Mouse (Mus musculus): Measurements from ENCODE around the gene Acot12. TPM values are rescaled to one million over a fixed set of nuclear protein-coding genes. Genes with fewer than 3 reads are reported as not detected.

Gene Acot12
- polyA plus RNA-seq, 1 experiment from 2014 or later: not detected

- H3K36me3 ChIP-seq: no peaks in the 10 kb centered on the region
- H3K9ac ChIP-seq (replicated peaks): no peak overlapping the region
- 88% methylated on average over 1 of the region's 1 CpGs for WGBS
- 0 out of 2 replicates have a peak, but pooled peaks cover 3% of the 10 kb centered on the region for H3K27me3 ChIP-seq
- ATAC-seq (replicated peaks): no peak
- H3K27ac ChIP-seq (replicated peaks): no peak overlapping the region
- H3K4me3 ChIP-seq: no peak overlapping the region
- no peak overlapping the region for H3K4me2 ChIP-seq (replicated peaks)
- peaks cover 9% of the 10 kb centered on the region for H3K4me1 ChIP-seq
- H3K9me3 ChIP-seq: no peaks in the 10 kb centered on the region
Observed at GRCm38 (mm10) chr13:91737191-91737590, 4.1 kb upstream of the Acot12 start.

- 0 out of 2 replicates have a peak, but pooled peaks cover 3% of the 10 kb centered on the region for H3K27me3 ChIP-seq
- H3K27ac ChIP-seq (replicated peaks): no peak overlapping the region
- ATAC-seq (replicated peaks): peak; percentile 30; the same call in 1 of the 2 replicates
- H3K9ac ChIP-seq (replicated peaks): peak overlapping the region; percentile 50; the same call in 1 of the 2 replicates
- WGBS: 69% methylated on average over 6 of the region's 6 CpGs
- H3K9me3 ChIP-seq: no peaks in the 10 kb centered on the region
- H3K4me2 ChIP-seq (replicated peaks): peak overlapping the region; percentile 63
- H3K4me1 ChIP-seq: peaks cover 9% of the 10 kb centered on the region
- H3K36me3 ChIP-seq: no peaks in the 10 kb centered on the region
- peak overlapping the region; percentile 40 for H3K4me3 ChIP-seq
Observed at GRCm38 (mm10) chr13:91740851-91741250, 461 bp upstream of the Acot12 start.

- no peak overlapping the region for H3K9ac ChIP-seq (replicated peaks)
- H3K4me3 ChIP-seq: no peak overlapping the region
- H3K9me3 ChIP-seq: no peaks in the 10 kb centered on the region
- peaks cover 9% of the 10 kb centered on the region for H3K4me1 ChIP-seq
- 0 out of 2 replicates have a peak, but pooled peaks cover 3% of the 10 kb centered on the region for H3K27me3 ChIP-seq
- H3K36me3 ChIP-seq: no peaks in the 10 kb centered on the region
- 57% methylated on average over 3 of the region's 3 CpGs for WGBS
- peak; percentile 71; the same call in 1 of the 2 replicates for ATAC-seq (replicated peaks)
- H3K4me2 ChIP-seq (replicated peaks): no peak overlapping the region
- H3K27ac ChIP-seq (replicated peaks): no peak overlapping the region
Observed at GRCm38 (mm10) chr13:91743180-91743579, 1.9 kb downstream of the Acot12 start.

GRCm38 (mm10) chr13:91746470-91746869 lies 5.2 kb downstream of the Acot12 start:
- 91% methylated on average over 5 of the region's 5 CpGs for WGBS
- no peak overlapping the region for H3K9ac ChIP-seq (replicated peaks)
- H3K4me3 ChIP-seq: no peak overlapping the region
- no peak overlapping the region for H3K27ac ChIP-seq (replicated peaks)
- no peaks in the 10 kb centered on the region for H3K9me3 ChIP-seq
- no peak overlapping the region for H3K4me2 ChIP-seq (replicated peaks)
- H3K36me3 ChIP-seq: no peaks in the 10 kb centered on the region
- H3K27me3 ChIP-seq: no peaks in the 10 kb centered on the region
- H3K4me1 ChIP-seq: peaks cover 5% of the 10 kb centered on the region
- ATAC-seq (replicated peaks): no peak

GRCm38 (mm10) chr13:91748401-91748800 lies 7.1 kb downstream of the Acot12 start:
- Histone ChIP-seq H3K27ac (replicated peaks) (no peak overlapping the region), H3K4me3 (no peak overlapping the region), H3K9me3 (no peaks in the 10 kb centered on the region), H3K4me1 (no peaks in the 10 kb centered on the region), H3K4me2 (replicated peaks) (no peak overlapping the region), H3K27me3 (no peaks in the 10 kb centered on the region), H3K9ac (replicated peaks) (no peak overlapping the region), H3K36me3 (no peaks in the 10 kb centered on the region)
- 89% methylated on average over 2 of the region's 2 CpGs for WGBS
- ATAC-seq (replicated peaks): no peak

GRCm38 (mm10) chr13:91749981-91750380 lies 8.7 kb downstream of the Acot12 start:
- ATAC-seq (replicated peaks): no peak
- WGBS: 82% methylated on average over 4 of the region's 4 CpGs
- H3K4me2 ChIP-seq (replicated peaks): no peak overlapping the region
- H3K27me3 ChIP-seq: no peaks in the 10 kb centered on the region
- no peaks in the 10 kb centered on the region for H3K9me3 ChIP-seq
- H3K36me3 ChIP-seq: no peaks in the 10 kb centered on the region
- H3K9ac ChIP-seq (replicated peaks): no peak overlapping the region
- no peak overlapping the region for H3K27ac ChIP-seq (replicated peaks)
- no peak overlapping the region for H3K4me3 ChIP-seq
- no peaks in the 10 kb centered on the region for H3K4me1 ChIP-seq

- no peak for ATAC-seq (replicated peaks)
- Histone ChIP-seq H3K4me3 (no peak overlapping the region), H3K4me1 (no peaks in the 10 kb centered on the region), H3K4me2 (replicated peaks) (no peak overlapping the region), H3K9me3 (no peaks in the 10 kb centered on the region), H3K27ac (replicated peaks) (no peak overlapping the region), H3K9ac (replicated peaks) (no peak overlapping the region), H3K27me3 (no peaks in the 10 kb centered on the region), H3K36me3 (no peaks in the 10 kb centered on the region)
- WGBS: 64% methylated on average over 4 of the region's 4 CpGs
Observed at GRCm38 (mm10) chr13:91753724-91754123, 12.4 kb downstream of the Acot12 start.

- H3K4me3 ChIP-seq: no peak overlapping the region
- H3K27ac ChIP-seq (replicated peaks): no peak overlapping the region
- H3K36me3 ChIP-seq: no peaks in the 10 kb centered on the region
- H3K9ac ChIP-seq (replicated peaks): no peak overlapping the region
- no peaks in the 10 kb centered on the region for H3K27me3 ChIP-seq
- no peaks in the 10 kb centered on the region for H3K9me3 ChIP-seq
- no peaks in the 10 kb centered on the region for H3K4me1 ChIP-seq
- H3K4me2 ChIP-seq (replicated peaks): no peak overlapping the region
- ATAC-seq (replicated peaks): no peak
Observed at GRCm38 (mm10) chr13:91754762-91755161, 13.4 kb downstream of the Acot12 start.

- 65% methylated on average over 4 of the region's 4 CpGs for WGBS
- no peaks in the 10 kb centered on the region for H3K36me3 ChIP-seq
- no peak overlapping the region for H3K27ac ChIP-seq (replicated peaks)
- H3K27me3 ChIP-seq: no peaks in the 10 kb centered on the region
- no peak overlapping the region for H3K4me2 ChIP-seq (replicated peaks)
- no peak for ATAC-seq (replicated peaks)
- no peaks in the 10 kb centered on the region for H3K9me3 ChIP-seq
- H3K4me1 ChIP-seq: no peaks in the 10 kb centered on the region
- H3K9ac ChIP-seq (replicated peaks): no peak overlapping the region
- H3K4me3 ChIP-seq: no peak overlapping the region
Observed at GRCm38 (mm10) chr13:91756230-91756629, 14.9 kb downstream of the Acot12 start.

GRCm38 (mm10) chr13:91758316-91759048 lies 17.2 kb downstream of the Acot12 start:
- Histone ChIP-seq H3K9me3 (no peaks in the 10 kb centered on the region), H3K4me3 (no peak overlapping the region), H3K4me2 (replicated peaks) (no peak overlapping the region), H3K27me3 (no peaks in the 10 kb centered on the region), H3K4me1 (no peaks in the 10 kb centered on the region), H3K27ac (replicated peaks) (no peak overlapping the region), H3K36me3 (no peaks in the 10 kb centered on the region), H3K9ac (replicated peaks) (no peak overlapping the region)
- no peak for ATAC-seq (replicated peaks)
- 82% methylated on average over 7 of the region's 7 CpGs for WGBS

GRCm38 (mm10) chr13:91759791-91760190 lies 18.5 kb downstream of the Acot12 start:
- H3K4me2 ChIP-seq (replicated peaks): no peak overlapping the region
- no peaks in the 10 kb centered on the region for H3K4me1 ChIP-seq
- H3K9ac ChIP-seq (replicated peaks): no peak overlapping the region
- ATAC-seq (replicated peaks): no peak
- H3K4me3 ChIP-seq: no peak overlapping the region
- 78% methylated on average over 8 of the region's 8 CpGs for WGBS
- H3K27me3 ChIP-seq: no peaks in the 10 kb centered on the region
- H3K36me3 ChIP-seq: no peaks in the 10 kb centered on the region
- no peaks in the 10 kb centered on the region for H3K9me3 ChIP-seq
- H3K27ac ChIP-seq (replicated peaks): no peak overlapping the region

- Histone ChIP-seq H3K4me3 (no peak overlapping the region), H3K4me1 (no peaks in the 10 kb centered on the region)
- WGBS: 91% methylated on average over 8 of the region's 8 CpGs
Observed at GRCm38 (mm10) chr13:91760302-91761050, 19.2 kb downstream of the Acot12 start.

More at GRCm38 (mm10) chr13:91760302-91761050, 19.2 kb downstream of the Acot12 start:
- H3K27ac ChIP-seq (replicated peaks): no peak overlapping the region
- no peaks in the 10 kb centered on the region for H3K9me3 ChIP-seq
- H3K36me3 ChIP-seq: no peaks in the 10 kb centered on the region
- ATAC-seq (replicated peaks): no peak
- H3K27me3 ChIP-seq: no peaks in the 10 kb centered on the region
- H3K4me2 ChIP-seq (replicated peaks): no peak overlapping the region
- no peak overlapping the region for H3K9ac ChIP-seq (replicated peaks)

Data from forebrain, embryonic 15.5 days (tissue).